Mouse (Mus musculus): Measurements from ENCODE around the gene C2cd5.

DNA sequence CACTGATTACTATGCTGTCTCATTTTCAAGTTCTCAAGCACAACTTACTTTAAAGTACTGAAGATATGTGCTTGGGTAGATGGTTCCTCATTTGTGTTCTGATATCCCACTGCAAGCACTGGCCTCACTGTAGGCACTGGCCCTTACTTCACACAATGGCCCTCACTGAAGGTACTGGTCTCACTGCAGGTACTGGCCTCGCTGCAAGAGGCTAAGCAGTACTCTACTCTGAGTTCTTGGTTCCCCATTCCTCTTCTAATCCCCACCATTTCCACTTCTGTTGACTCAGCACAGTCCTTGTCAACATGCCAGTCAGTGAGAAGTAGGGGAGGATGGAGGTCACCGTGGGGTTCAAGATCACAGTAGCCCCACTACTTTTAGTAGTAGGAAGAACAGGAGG lies 39.5 kb upstream of the C2cd5 start:
- TF ChIP-seq POLR2AphosphoS5 (IDR thresholded peaks at IDR 0.05; ENCODE audit: insufficient replicate concordance, low read depth, low read length) (no peak), CTCF (IDR thresholded peaks at IDR 0.05; ENCODE audit: low read depth, low read length) (no peak)
